Mouse (Mus musculus) liver, adult 2 months (tissue): ENCODE results near the gene Cep295nl.

Experiments
- CTCF ChIP-seq: fragments of 200-500 bp; IDR thresholded peaks from 2 replicates; pipeline ENCODE4 v1.5.1; 2011; ENCODE audit warnings: low read depth, low read length, control low read depth
- POLR2A ChIP-seq: fragments of 200-500 bp; IDR thresholded peaks from 2 replicates; pipeline ENCODE4 v1.6.1; 2011; ENCODE audit warnings: low read length, control low read depth; ENCODE audit not compliant: insufficient read depth; ENCODE audit errors: extremely low read depth

GRCm38 (mm10) chr11:118286434-118286833 lies 55.9 kb downstream of the Cep295nl start:
- TF ChIP-seq CTCF (no peak), POLR2A (no peak)
